Mouse (Mus musculus): ENCODE measurements at regions not wholly inside any gene's neighbourhood (a gene's known extent, or its start where the extent isn't known, plus 50 kb on each side); places are given as distances from the start of the nearest gene placed in this dataset.

DNA sequence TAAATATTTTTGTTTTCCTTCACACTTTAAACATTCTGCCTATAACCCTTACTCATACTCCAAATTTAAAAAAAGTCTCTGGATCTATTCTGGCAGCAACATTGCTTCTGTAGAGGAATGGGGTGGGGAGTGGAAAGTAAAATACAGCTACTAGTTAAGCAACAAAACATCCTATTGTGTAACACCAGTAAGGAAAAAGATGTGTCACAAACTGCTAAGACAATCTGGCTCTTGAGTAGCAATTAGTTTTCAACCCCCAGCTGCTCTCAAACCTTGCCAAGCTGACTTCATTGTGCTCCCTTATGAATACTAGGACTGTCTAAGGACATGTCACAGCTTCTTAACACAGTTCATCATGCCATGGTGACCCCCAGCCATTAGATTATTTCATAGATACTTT lies 500.2 kb upstream of the Tenm2 start:
- Histone ChIP-seq H3K4me1 (no peaks in the 10 kb centered on the region), H3K9me3 (no peaks in the 10 kb centered on the region), H3K36me3 (replicated peaks) (no peaks in the 10 kb centered on the region), H3K27me3 (replicated peaks; ENCODE audit: low read depth, poor library complexity, severe bottlenecking) (no peaks in the 10 kb centered on the region), H3K27ac (replicated peaks) (no peak overlapping the region), H3K4me3 (no peak overlapping the region)
- no peak for DNase-seq (ENCODE audit: low spot score)

DNA sequence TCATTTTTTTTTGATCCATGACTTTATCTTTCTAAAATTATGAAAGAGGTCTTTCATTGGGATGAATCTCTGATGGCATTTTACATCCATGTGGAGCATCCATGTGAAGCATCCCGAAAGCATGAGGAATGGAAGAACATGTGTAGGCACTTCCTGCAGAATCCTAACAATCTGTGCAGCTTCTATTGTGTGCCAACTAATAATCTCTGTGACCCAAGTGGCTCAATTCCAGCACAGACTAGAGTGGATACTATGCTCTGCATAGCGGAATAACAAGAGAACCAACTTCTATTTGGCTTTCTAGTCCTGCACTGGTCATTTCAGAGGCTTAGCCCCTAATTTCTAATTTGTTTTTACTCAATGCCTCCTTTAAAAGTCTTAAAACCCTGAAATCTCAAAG lies 499.7 kb upstream of the Tenm2 start:
- no peak for DNase-seq (ENCODE audit: low spot score)
- H3K27ac ChIP-seq (replicated peaks) = no peak overlapping the region
- 75% methylated on average over 2 of the region's 2 CpGs for WGBS

DNA sequence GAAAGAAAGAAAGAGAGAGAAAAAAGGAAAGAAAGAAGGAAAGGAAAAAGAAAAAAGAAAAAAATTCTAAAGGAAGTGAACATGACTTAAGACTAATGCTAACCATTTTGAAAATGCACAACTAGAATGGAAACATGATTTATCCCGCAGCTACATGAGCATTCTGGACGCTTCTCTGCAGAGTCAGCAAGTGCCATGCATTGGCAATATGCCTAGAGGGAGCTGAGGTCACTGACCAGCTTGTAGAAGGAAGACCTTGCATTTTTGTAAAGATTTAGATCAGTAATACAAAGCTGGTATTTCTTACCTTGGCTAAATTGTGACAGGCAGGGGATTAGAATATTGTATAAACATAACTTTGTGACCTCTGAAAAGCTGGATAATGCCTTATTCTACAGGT lies 461.2 kb upstream of the Tenm2 start:
- Histone ChIP-seq H3K4me3 (no peak overlapping the region), H3K4me1 (no peaks in the 10 kb centered on the region), H3K9me3 (no peaks in the 10 kb centered on the region), H3K27ac (replicated peaks) (no peak overlapping the region), H3K36me3 (replicated peaks) (no peaks in the 10 kb centered on the region), H3K27me3 (replicated peaks; ENCODE audit: low read depth, poor library complexity, severe bottlenecking) (no peaks in the 10 kb centered on the region)
- WGBS = 72% methylated on average over 2 of the region's 2 CpGs
- DNase-seq (ENCODE audit: low spot score) = no peak

More for the DNA sequence above, 499.7 kb upstream of the Tenm2 start:
- Histone ChIP-seq H3K36me3 (replicated peaks) (no peaks in the 10 kb centered on the region), H3K4me3 (no peak overlapping the region), H3K4me1 (no peaks in the 10 kb centered on the region), H3K27me3 (replicated peaks; ENCODE audit: low read depth, poor library complexity, severe bottlenecking) (no peaks in the 10 kb centered on the region), H3K9me3 (no peaks in the 10 kb centered on the region)

DNA sequence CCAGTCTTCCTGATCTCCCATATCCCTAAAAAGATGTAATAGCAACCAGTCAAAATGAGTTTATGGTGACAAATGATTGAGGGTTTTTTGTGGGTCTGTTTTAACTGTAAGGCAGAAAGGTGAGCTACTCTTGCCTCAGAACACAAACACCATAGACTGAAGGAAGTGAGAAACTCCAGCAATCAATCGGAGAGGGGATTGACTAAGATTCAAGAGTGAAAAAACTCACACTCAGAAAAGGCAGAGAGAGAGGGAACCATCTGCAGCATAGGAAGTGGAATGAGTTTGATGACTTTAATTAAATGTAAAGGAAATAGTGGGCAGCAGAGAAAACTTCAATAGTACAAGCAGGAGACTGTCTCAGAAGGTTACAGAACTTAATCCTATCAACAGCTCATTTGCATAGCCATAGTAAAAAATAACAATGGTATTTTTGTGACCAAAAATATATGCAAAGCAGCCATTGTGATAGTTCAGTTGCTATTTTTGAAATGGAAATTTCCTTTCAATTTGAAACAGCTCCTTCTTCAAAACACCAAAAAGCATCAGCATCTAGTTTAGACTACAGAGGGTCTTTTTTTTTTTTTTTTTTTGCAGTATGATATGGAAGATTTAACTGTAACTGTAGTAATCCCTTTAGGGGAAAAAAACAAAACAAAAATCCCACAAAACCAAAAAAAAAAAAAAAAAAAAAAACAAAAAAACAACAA lies 442.9 kb upstream of the Tenm2 start:
- H3K4me3 ChIP-seq = no peak overlapping the region
- no peaks in the 10 kb centered on the region for H3K36me3 ChIP-seq (replicated peaks)
- no peaks in the 10 kb centered on the region for H3K9me3 ChIP-seq
- no peaks in the 10 kb centered on the region for H3K4me1 ChIP-seq
- no peak overlapping the region for H3K27ac ChIP-seq (replicated peaks)
- 67% methylated on average over 1 of the region's 1 CpGs for WGBS
- H3K27me3 ChIP-seq (replicated peaks; ENCODE audit: low read depth, poor library complexity, severe bottlenecking) = no peaks in the 10 kb centered on the region
- DNase-seq (ENCODE audit: low spot score) = no peak

DNA sequence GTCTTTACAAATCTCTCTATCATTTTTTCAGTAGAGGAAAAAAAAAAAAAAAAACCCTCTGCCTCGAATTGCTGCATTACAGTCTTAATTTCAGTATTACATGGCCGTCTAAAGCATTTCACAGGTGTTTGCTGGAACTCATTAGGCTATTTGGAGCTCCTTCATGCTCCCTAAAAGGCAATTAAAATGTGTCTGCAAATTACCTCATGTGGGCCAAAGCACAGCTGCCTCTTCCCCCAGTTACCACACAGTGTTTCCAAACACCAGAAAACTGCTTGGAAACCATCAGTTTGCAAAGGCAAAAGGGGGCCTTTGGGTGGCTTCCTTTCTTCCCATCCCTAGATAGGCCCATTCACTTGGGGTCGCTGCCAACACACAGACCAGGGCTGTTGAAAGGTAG lies 435.6 kb upstream of the Tenm2 start:
- H3K36me3 ChIP-seq (replicated peaks) = no peaks in the 10 kb centered on the region
- no peaks in the 10 kb centered on the region for H3K9me3 ChIP-seq
- no peak overlapping the region for H3K27ac ChIP-seq (replicated peaks)
- DNase-seq (ENCODE audit: low spot score) = no peak
- H3K4me1 ChIP-seq = no peaks in the 10 kb centered on the region
- WGBS = 56% methylated on average over 3 of the region's 3 CpGs
- no peak overlapping the region for H3K4me3 ChIP-seq
- no peaks in the 10 kb centered on the region for H3K27me3 ChIP-seq (replicated peaks; ENCODE audit: low read depth, poor library complexity, severe bottlenecking)

DNA sequence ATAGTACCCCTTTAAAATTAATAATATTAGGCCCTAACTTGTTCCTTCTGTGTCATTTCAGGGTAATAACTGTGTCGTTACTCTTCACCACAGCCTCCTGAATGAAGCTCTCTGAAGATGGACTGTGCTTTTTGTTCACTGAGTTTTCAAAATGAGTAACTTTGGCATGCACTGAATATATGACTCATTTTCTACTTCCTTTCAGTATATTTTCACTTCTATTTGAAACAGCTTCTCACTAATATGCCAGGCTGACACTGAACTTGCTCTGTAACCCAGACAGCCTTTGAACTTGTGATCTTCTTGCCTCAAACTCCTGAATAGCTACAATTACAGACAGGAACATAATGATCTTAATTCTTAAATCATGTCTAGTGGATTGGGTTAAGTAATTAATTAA lies 431.2 kb upstream of the Tenm2 start:
- H3K4me1 ChIP-seq = no peaks in the 10 kb centered on the region
- H3K36me3 ChIP-seq (replicated peaks) = no peaks in the 10 kb centered on the region
- no peaks in the 10 kb centered on the region for H3K27me3 ChIP-seq (replicated peaks; ENCODE audit: low read depth, poor library complexity, severe bottlenecking)
- WGBS = 86% methylated on average over 1 of the region's 1 CpGs
- DNase-seq (ENCODE audit: low spot score) = no peak
- H3K4me3 ChIP-seq = no peak overlapping the region
- no peak overlapping the region for H3K27ac ChIP-seq (replicated peaks)
- no peaks in the 10 kb centered on the region for H3K9me3 ChIP-seq

DNA sequence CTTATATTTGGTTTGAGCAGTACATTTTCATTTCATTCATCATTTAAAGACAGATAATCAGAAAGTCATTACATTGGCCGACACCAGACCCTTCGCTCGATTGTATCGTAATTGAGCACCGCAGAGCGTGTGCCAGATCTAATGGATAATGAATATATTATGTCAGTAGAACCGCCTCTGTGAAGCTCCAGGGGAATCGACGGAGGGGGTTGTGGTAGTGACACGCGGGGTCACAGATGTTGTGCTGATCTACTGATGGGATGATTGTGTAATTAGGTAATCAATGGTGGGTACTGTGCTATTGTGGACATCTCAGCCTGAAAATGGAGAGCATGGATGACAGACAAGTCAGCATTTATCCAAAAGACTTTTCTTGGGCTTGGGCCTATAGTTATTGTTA lies 414.3 kb upstream of the Tenm2 start:
- Histone ChIP-seq H3K27ac (replicated peaks) (no peak overlapping the region), H3K9me3 (no peaks in the 10 kb centered on the region), H3K27me3 (replicated peaks; ENCODE audit: low read depth, poor library complexity, severe bottlenecking) (no peaks in the 10 kb centered on the region), H3K4me1 (no peaks in the 10 kb centered on the region), H3K36me3 (replicated peaks) (no peaks in the 10 kb centered on the region), H3K4me3 (no peak overlapping the region)
- no peak for DNase-seq (ENCODE audit: low spot score)
- 81% methylated on average over 11 of the region's 11 CpGs for WGBS

DNA sequence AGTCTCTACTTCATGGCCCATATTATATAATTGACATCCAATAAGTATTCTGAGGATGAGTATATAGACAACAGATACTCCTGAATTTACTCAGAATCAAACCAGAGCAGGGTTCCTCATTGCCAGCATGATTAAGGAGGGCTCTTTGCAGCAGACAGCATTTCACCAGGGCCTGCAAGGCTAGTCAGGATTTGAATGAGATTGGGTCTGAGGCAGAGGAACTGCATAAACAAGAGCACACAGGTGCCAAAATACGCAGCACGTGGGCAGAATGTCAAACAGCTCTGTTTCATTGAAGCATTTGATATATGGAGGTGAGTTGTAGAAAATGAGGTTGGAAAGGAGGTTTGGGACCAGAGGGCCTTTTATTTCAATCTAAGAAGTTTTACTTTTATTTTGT lies 387.5 kb upstream of the Tenm2 start:
- Histone ChIP-seq H3K27me3 (replicated peaks; ENCODE audit: low read depth, poor library complexity, severe bottlenecking) (no peaks in the 10 kb centered on the region), H3K4me3 (no peak overlapping the region), H3K9me3 (no peaks in the 10 kb centered on the region), H3K27ac (replicated peaks) (no peak overlapping the region), H3K4me1 (no peaks in the 10 kb centered on the region), H3K36me3 (replicated peaks) (no peaks in the 10 kb centered on the region)
- DNase-seq (ENCODE audit: low spot score) = no peak
- WGBS = 89% methylated on average over 2 of the region's 2 CpGs

DNA sequence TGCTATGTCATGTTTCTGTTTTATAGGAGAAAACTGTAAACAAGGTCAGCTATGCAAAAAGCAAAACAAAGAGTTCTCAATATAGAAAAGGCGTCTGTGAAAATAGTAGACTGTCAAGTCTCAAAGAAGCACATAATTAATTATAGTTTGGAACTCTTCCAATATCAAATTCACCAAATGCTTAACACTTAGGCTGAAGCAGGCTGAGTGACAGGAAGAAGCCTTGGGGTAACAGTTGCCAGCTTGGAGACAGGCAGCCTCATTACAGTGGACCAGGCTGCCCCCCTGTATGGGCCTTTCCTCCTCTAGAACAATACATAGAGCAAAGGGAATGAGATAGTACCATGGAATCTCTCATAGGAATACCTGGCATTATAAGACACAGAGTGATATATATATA lies 364.8 kb upstream of the Tenm2 start:
- DNase-seq (ENCODE audit: low spot score) = no peak
- H3K9me3 ChIP-seq = no peaks in the 10 kb centered on the region
- H3K36me3 ChIP-seq (replicated peaks) = no peaks in the 10 kb centered on the region
- WGBS = 88% methylated on average over 1 of the region's 1 CpGs
- H3K4me3 ChIP-seq = no peak overlapping the region
- no peak overlapping the region for H3K27ac ChIP-seq (replicated peaks)
- no peaks in the 10 kb centered on the region for H3K4me1 ChIP-seq
- no peaks in the 10 kb centered on the region for H3K27me3 ChIP-seq (replicated peaks; ENCODE audit: low read depth, poor library complexity, severe bottlenecking)

DNA sequence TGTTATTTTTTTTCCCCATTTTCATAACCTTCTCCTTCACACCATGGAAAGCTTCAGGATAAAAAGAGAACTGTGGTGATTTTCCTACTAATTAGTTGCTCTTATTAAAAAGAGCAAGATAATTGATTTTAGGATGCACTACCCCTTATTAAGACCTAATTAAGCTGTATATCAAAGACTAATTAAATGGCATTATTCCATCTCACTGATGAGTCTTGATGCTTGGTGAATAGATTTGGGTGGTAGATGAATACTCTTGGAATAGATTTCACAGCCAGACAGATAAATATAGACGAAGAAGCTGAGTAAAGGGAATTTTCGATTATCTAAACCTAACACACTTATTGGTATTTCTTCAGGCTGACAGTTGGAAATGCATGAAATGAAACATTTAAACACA lies 346.5 kb upstream of the Tenm2 start:
- Histone ChIP-seq H3K4me3 (no peak overlapping the region), H3K27ac (replicated peaks) (no peak overlapping the region), H3K27me3 (replicated peaks; ENCODE audit: low read depth, poor library complexity, severe bottlenecking) (no peaks in the 10 kb centered on the region), H3K9me3 (no peaks in the 10 kb centered on the region), H3K36me3 (replicated peaks) (no peaks in the 10 kb centered on the region), H3K4me1 (no peaks in the 10 kb centered on the region)
- DNase-seq (ENCODE audit: low spot score) = no peak
- 89% methylated on average over 2 of the region's 2 CpGs for WGBS

DNA sequence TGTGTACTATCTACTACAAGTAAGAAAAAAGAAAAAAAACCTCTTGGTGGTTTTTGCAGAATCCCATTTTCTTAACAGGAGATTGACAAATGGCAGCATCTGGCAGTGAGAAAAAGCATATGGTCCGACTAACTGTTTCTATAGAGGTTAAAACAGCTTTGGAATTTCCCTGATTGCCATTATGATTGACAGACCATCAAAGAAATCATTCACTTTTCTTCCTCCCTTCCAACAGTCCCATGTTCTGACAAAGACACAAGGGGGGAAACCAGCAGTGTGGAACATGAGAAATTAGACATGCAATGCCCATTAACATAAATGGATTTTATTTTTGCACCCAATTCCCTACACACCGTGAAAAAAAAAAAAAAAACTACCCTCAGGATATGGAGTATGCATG lies 297.9 kb upstream of the Tenm2 start:
- no peaks in the 10 kb centered on the region for H3K36me3 ChIP-seq (replicated peaks)
- no peaks in the 10 kb centered on the region for H3K9me3 ChIP-seq
- DNase-seq (ENCODE audit: low spot score) = no peak
- no peaks in the 10 kb centered on the region for H3K27me3 ChIP-seq (replicated peaks; ENCODE audit: low read depth, poor library complexity, severe bottlenecking)
- peaks cover 10% of the 10 kb centered on the region for H3K4me1 ChIP-seq
- WGBS = 53% methylated on average over 2 of the region's 2 CpGs
- no peak overlapping the region for H3K4me3 ChIP-seq
- H3K27ac ChIP-seq (replicated peaks) = no peak overlapping the region

DNA sequence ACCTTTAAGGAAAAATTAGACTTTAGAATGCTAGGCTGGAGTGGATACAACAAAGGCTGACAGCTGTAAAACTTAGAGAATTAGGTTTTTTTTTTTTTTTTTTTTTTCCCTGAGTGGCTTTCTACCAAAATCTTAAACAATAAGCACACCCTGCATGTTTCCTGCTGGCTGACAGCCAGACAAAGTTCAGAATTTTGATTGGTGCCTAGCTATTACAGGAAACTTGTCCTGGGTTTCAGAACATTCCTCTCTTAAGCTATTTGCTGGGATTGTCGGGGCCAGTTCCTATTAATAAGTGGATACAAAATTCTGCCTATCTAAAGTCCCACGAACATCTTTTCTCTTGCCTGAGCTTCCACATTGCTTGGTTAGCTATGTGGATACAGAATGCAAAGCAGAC lies 296.7 kb upstream of the Tenm2 start:
- Histone ChIP-seq H3K9me3 (no peaks in the 10 kb centered on the region), H3K27me3 (replicated peaks; ENCODE audit: low read depth, poor library complexity, severe bottlenecking) (no peaks in the 10 kb centered on the region), H3K27ac (replicated peaks) (no peak overlapping the region), H3K4me1 (peaks cover 10% of the 10 kb centered on the region), H3K36me3 (replicated peaks) (no peaks in the 10 kb centered on the region), H3K4me3 (no peak overlapping the region)
- DNase-seq (ENCODE audit: low spot score) = no peak
- WGBS = 64% methylated on average over 2 of the region's 2 CpGs

DNA sequence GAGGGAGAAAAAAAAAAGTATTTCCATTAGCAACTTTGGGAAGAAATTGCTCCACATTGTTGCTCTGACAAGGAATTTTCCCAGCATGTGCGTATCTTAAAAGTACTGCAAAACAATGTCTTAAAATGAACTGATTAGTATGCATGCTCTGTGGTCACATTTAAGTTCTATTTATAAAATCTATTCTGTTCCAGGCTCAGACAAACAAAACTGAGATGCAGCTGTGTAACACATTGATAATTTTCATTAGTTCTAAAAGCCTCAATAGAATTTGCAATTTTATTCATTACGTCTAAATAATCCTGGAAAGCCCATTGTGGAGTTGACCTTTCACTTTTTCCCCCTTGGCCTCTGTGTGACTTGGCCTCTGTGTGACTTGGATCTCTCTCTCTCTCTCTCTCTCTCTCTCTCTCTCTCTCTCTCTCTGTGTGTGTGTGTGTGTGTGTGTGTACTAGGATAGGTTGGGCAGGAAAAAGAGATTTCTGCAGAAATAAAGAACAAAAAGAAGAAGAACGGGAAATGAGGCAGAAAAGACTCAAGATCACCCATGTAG lies 262.8 kb upstream of the Tenm2 start:
- Histone ChIP-seq H3K27me3 (replicated peaks; ENCODE audit: low read depth, poor library complexity, severe bottlenecking) (no peaks in the 10 kb centered on the region), H3K4me3 (no peak overlapping the region), H3K27ac (replicated peaks) (no peak overlapping the region), H3K9me3 (no peaks in the 10 kb centered on the region), H3K4me1 (peaks cover 10% of the 10 kb centered on the region), H3K36me3 (replicated peaks) (no peaks in the 10 kb centered on the region)
- DNase-seq (ENCODE audit: low spot score) = no peak
- WGBS = 57% methylated on average over 3 of the region's 3 CpGs
